Mouse (Mus musculus) lung, embryonic 15.5 days (tissue): ENCODE measurements at regions not wholly inside any gene's neighbourhood (a gene's known extent, or its start where the extent isn't known, plus 50 kb on each side); places are given as distances from the start of the nearest gene placed in this dataset.
A peak's percentile ranks its signal among the peaks of the same experiment; 100 is the strongest.

ENCODE experiments used
- ATAC-seq: fragments of 200-750 bp; cut with Nextera tagmentation; 2 replicates; pipeline ENCODE4 v1.8.0; 2017; ENCODE audit warnings: moderate number of reproducible peaks, borderline replicate concordance; ENCODE audit not compliant: low FRiP score, low TSS enrichment; ENCODE audit errors: extremely low read depth
- H3K27ac ChIP-seq: fragments of 300-500 bp; sonication (generic); 2 replicates; pipeline ENCODE4 v1.5.1; 2015; ENCODE audit warnings: moderate library complexity, mild to moderate bottlenecking, inconsistent platforms
- H3K27me3 ChIP-seq: fragments of 300-500 bp; sonication (generic); 2 replicates; pipeline ENCODE4 v1.6.1; 2015; ENCODE audit warnings: inconsistent platforms
- H3K36me3 ChIP-seq: fragments of 300-500 bp; sonication (generic); 2 replicates; pipeline ENCODE4 v1.6.1; 2015; ENCODE audit warnings: inconsistent platforms
- H3K4me1 ChIP-seq: fragments of 300-500 bp; sonication (generic); 2 replicates; pipeline ENCODE4 v1.6.1; 2015; ENCODE audit warnings: inconsistent platforms
- H3K4me2 ChIP-seq: fragments of 300-500 bp; sonication (generic); 2 replicates; pipeline ENCODE4 v1.6.1; 2015; ENCODE audit warnings: inconsistent platforms, mild to moderate bottlenecking, moderate library complexity
- H3K4me3 ChIP-seq: fragments of 300-500 bp; sonication (generic); 2 replicates; pipeline ENCODE4 v1.5.1; 2015; ENCODE audit warnings: mild to moderate bottlenecking, inconsistent platforms
- H3K9ac ChIP-seq: fragments of 300-500 bp; sonication (generic); 2 replicates; pipeline ENCODE4 v1.6.1; 2015; ENCODE audit warnings: inconsistent platforms
- H3K9me3 ChIP-seq: fragments of 300-500 bp; sonication (generic); 2 replicates; pipeline ENCODE4 v1.6.1; 2016; ENCODE audit warnings: inconsistent platforms
- WGBS: fragments of 180-500 bp; shearing (Covaris S2); methylation state at CpG from one replicate; pipeline ENCODE4 v1.1.7; 2015; 5-methylcytosine and 5-hydroxymethylcytosine counted together

DNA sequence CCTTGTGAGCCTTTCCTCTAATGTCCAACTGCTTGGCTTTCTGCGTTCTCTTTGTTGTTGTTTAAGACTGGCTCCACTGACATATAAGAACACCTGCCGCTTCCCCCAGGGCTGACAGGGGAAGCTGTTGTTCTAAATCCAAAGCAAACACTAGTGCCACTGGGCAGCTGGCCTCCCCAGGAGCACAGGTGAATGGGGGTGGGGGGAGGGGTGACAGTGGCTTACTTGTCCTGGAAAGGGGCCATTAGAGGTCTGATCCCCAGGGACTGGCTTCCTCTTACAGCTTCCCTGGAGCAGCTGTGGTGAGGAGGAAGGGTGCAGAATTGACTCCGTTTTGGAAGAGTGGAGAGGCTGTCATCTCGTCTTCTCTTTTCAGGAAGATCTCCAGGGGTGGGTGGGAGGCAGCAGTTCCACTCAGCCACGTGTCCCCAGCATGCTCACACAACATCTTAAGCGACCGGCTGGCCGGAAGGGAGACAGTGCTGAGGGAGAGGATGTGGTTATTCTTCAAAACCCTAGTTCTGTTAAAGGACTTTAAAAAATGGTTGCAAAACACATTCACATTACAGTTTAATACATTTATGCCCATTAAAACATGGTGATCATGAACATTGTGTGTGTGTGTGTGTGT lies 688.5 kb upstream of the Car8 start:
- ATAC-seq = no peak
- 34% methylated on average over 8 of the region's 8 CpGs for WGBS

DNA sequence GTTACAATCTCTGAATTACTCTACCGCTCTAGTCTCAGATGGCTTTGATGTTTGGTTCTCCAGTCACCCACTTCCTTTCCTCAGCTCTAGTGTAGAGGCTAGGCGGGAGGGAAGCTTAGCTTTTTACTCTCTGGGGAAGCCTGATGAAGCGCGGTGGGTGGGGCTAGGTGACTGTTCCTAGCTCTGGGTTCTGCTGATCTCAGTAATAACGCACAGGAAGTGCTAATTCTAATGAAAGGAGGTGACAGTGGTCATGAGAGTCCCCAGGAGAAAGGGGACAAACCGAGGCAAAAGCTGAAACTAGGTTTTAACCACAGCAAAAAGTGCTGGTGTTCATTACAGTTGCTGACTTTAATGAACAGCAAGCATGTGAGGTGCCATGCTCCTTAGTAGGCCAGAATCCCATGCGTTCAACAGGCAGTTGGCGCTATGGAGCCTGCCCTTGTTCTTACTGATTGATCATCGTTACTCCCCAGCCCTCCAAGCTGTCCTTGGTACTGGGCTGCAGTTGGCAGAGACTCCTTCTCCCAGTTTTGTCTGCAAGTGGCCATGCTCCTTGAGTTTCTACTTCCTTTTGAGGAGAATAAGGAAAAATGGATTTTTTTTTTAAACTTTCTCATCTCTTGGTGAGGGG lies 687.9 kb upstream of the Car8 start:
- H3K4me2 ChIP-seq = no peak overlapping the region
- 36% methylated on average over 9 of the region's 9 CpGs for WGBS
- ATAC-seq = no peak
- no peak overlapping the region for H3K27ac ChIP-seq
- H3K9me3 ChIP-seq = no peaks in the 10 kb centered on the region
- peaks cover 17% of the 10 kb centered on the region for H3K4me1 ChIP-seq
- H3K4me3 ChIP-seq = no peak overlapping the region
- no peaks in the 10 kb centered on the region for H3K36me3 ChIP-seq
- H3K27me3 ChIP-seq = no peaks in the 10 kb centered on the region
- no peak overlapping the region for H3K9ac ChIP-seq

More for the DNA sequence above, 688.5 kb upstream of the Car8 start:
- H3K4me2 ChIP-seq = no peak overlapping the region
- no peak overlapping the region for H3K9ac ChIP-seq
- no peaks in the 10 kb centered on the region for H3K9me3 ChIP-seq
- H3K27me3 ChIP-seq = no peaks in the 10 kb centered on the region
- H3K4me3 ChIP-seq = no peak overlapping the region
- no peaks in the 10 kb centered on the region for H3K36me3 ChIP-seq
- no peak overlapping the region for H3K27ac ChIP-seq
- H3K4me1 ChIP-seq = peaks cover 11% of the 10 kb centered on the region

DNA sequence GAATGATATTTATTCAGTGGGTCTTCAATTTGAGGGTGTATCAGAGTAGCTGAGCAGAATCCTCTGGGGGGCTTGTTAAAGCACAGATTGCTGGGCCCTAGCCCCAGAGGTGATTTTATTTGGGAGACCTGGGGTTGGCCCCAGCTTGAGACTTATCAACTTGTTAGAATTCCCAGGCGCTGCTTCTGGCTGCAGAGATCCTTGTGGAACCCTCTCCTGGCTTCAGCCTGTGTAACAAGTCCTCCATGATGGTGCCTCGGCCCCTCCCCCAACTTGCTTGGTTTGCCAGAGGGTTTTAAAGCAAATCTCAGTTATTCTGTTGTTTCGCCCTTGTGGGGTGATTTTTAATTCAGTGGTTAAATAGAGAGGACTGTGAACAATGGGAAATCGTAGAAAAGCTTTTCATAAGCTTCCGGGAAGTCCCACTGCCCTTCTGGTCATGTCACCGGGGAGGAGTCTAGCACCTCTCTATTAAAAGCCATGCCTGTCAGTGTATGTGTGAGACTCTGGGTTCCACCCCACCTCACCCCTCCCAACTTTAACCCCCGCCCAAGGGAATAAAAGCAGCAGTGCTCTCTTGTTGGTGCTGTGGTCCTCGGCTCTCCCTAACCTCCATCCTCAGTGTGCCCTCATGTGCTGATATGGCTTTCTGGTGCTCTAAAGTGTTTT lies 684.0 kb upstream of the Car8 start:
- no peaks in the 10 kb centered on the region for H3K36me3 ChIP-seq
- H3K27ac ChIP-seq = no peak overlapping the region
- peaks cover 14% of the 10 kb centered on the region for H3K4me1 ChIP-seq
- H3K4me2 ChIP-seq = no peak overlapping the region
- H3K4me3 ChIP-seq = no peak overlapping the region
- no peak overlapping the region for H3K9ac ChIP-seq
- H3K9me3 ChIP-seq = no peaks in the 10 kb centered on the region
- no peaks in the 10 kb centered on the region; the same call in 1 of the 2 replicates for H3K27me3 ChIP-seq
- no peak for ATAC-seq
- WGBS = 57% methylated on average over 8 of the region's 8 CpGs

DNA sequence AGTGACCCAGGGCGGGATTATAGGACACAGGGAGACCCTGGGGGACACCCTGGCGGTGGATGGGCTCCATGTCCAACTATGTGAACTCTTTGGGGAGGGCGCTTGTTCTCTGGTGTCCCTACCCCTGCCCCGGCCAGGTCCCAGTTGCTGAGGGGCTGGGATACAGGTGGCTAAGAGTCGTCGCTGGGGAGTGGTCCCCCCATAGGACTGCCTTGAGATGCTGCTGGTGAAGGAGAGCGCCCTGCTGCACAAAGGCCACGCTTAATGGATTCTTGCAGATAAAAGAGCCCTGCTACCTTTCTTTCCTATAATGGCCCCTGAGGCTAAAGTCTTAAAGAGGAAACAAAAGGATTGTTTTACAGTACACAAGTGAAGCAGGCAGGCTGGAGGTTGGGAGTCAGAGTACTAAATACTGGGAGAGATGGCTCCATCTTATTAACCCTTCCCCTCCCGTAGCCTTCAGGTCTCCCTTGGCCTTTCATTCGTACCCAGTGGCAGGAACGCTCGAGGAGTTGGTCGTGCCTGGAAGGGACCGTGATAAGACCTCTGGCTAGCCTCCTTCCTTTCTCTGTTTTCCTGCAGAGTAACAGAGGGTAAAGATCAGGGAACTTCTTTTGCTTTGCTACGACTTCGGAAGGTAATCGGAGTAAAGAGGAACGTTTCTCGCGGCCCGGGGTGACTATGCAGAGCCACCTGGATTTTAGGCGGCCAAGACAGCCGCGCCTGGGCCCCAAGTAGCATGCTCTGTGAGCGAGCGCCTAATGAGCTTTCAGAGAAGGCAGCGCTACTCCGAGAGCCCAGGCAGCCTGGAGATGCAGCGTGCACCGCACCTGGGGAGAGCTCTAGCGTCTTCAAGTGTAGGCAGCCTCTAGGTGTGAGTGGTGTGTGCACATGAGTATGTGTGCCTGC lies 682.9 kb upstream of the Car8 start:
- Histone ChIP-seq H3K27me3 (no peaks in the 10 kb centered on the region; the same call in 1 of the 2 replicates), H3K4me1 (peaks cover 14% of the 10 kb centered on the region), H3K4me2 (peak overlapping the region; percentile 57), H3K9ac (no peak overlapping the region; the same call in 1 of the 2 replicates), H3K27ac (no peak overlapping the region), H3K36me3 (no peaks in the 10 kb centered on the region), H3K9me3 (no peaks in the 10 kb centered on the region), H3K4me3 (no peak overlapping the region)
- WGBS = 16% methylated on average over 31 of the region's 31 CpGs
- ATAC-seq = no peak

DNA sequence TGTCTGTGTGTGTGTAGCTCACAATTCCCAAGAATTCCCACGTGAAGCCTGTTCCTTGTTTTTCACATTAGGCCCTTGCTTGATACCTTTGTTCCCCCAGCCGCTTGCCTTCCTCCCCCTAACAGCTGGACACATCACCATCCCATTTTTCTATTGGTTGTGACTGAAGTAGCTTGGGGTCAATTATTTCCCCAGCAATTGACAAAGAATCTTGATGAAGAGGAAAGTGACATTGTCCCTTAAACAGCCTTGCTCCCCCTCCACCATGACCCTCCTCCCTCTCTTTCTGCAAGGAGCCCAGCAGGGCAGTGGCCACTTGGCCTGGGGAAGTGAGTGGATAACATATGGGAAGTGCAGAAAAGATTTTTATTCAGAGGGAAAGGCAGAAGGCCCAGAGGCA lies 681.5 kb upstream of the Car8 start:
- Histone ChIP-seq H3K36me3 (no peaks in the 10 kb centered on the region), H3K4me1 (peaks cover 20% of the 10 kb centered on the region), H3K4me2 (no peak overlapping the region), H3K4me3 (no peak overlapping the region), H3K9ac (no peak overlapping the region), H3K9me3 (no peaks in the 10 kb centered on the region), H3K27ac (no peak overlapping the region), H3K27me3 (no peaks in the 10 kb centered on the region; the same call in 1 of the 2 replicates)
- WGBS = 78% methylated on average over 2 of the region's 2 CpGs
- ATAC-seq = no peak

DNA sequence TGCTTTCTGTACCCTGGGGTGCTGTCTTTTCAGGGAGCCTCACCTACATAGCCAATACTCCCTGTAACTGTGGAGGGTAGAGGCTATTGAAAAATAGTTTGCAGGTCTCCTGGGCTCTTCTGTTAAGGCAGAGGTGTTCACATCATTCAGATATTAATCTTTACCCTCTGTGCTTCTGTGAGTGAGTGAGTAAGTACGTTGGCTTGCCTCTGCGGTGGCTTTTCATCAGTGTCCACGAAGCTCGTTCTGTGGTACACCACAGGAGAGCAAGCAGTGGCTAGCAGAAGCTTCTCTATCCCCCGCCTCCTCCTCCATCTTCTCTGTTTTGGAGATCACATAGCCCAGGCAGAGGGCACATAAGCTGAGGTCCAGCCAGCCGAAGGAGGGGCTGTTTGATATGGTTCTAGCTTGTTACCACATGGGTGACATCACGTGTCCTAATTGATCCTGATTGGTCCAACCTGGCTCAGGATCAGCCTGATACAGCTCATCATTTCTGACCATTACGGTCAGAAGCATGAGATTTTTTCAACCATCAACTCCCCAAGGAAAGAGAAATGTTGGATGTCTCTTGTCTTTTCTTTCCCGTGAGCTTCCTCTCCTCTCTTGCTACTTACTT lies 680.6 kb upstream of the Car8 start:
- H3K4me1 ChIP-seq = peaks cover 20% of the 10 kb centered on the region
- no peaks in the 10 kb centered on the region for H3K9me3 ChIP-seq
- ATAC-seq = no peak
- H3K4me2 ChIP-seq = no peak overlapping the region
- no peaks in the 10 kb centered on the region; the same call in 1 of the 2 replicates for H3K27me3 ChIP-seq
- WGBS = 76% methylated on average over 9 of the region's 9 CpGs
- H3K36me3 ChIP-seq = no peaks in the 10 kb centered on the region
- H3K27ac ChIP-seq = no peak overlapping the region
- H3K4me3 ChIP-seq = no peak overlapping the region
- H3K9ac ChIP-seq = no peak overlapping the region
